Mouse (Mus musculus): Measurements from ENCODE around the gene Gm10097. TPM values are rescaled to one million over a fixed set of nuclear protein-coding genes. Genes with fewer than 3 reads are reported as not detected.

The Gm10097 gene
- polyA plus RNA-seq (2015; fragmentation: Illumina TruSeq; extraction: RNeasy Lipid Tissue Mini Kit (QIAGEN cat#74804); ENCODE audit: insufficient read depth, low replicate concordance): not detected

DNA sequence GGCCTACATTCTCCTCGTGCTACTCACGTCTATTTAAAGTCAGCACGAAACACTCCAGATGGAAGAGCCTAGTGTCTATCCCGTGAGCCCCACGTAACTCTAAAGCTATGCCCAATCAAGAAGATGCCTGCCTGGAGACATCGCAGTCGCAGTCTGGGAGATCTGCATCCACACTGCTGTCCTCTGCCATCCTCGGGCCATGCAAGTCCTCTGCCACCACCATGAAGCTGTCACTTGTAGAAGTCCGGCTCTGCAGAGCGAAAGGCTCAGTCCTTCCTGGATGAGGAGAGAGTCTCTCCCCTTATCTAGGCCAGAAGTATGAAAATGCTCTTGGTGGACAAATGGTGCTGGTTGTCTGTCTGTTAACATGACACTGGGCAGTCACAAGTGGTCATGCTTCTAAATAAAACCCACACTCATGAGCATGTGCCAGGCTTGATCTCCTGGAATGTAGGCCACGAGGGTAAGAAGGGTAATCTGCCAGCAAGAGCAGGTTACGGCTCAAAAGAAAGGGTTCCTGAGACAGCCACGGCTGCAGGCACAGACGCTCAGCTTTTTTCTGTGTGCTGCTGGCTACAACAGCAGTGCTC is at the start of gene Gm10097:
Gm10097 (plus strand) TSS at position 517 of the 590 bp plus-strand sequence.

Data from spleen, adult 10 weeks (tissue).